Mouse (Mus musculus) activated CD4-positive, CD25-positive, alpha-beta regulatory T cell, adult 9 weeks (primary cell): ENCODE results near the gene Scarb1. TPM values are rescaled to one million over a fixed set of nuclear protein-coding genes. Genes with fewer than 3 reads are reported as not detected.

ENCODE experiments used
- polyA plus RNA-seq: library from polyadenylated mRNA; unstranded; fragments of 100-300 nt; shearing (Covaris generic); gene quantifications from one replicate; pipeline ENCODE4 v1.2.1, GENCODE M21; 2017

Scarb1 gene
- 18.9 TPM for polyA plus RNA-seq

DNA sequence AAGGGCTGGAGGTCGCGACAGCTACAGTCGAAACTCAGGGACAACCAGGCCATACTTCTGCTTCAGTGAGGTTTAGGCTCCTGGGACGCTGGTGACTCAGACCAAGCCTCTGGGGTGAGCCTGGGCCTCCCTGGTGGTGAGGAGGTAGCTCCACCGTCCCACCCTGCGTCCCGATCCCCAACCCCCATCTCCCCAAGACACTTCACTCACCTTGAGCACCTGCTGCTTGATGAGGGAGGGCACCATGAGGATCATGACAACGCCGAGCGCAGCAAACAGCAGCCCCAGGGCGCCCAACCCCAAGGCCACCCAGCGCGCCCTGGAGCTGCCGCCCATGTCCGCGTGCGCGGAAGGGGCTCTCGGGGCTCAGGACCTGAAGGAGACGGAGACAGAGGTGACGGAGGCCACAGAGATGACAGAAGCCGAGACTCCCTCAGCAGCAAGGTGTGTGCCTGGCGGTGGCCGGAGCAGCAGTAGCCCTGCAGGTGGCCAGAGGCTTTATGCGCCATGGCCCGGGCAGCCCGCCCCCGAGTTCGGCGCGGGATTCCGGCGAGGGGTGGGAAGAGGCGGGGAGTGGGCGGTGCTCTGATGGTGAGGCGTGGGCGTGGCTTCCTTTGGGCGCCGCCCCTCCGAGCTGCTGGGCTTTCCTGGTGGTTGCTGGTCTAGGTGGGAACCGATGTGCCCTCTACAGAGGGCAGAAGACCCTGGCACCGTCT, at the start of gene Scarb1:
Scarb1 (minus strand) TSS at position 548 of the 716 bp plus-strand sequence.

DNA sequence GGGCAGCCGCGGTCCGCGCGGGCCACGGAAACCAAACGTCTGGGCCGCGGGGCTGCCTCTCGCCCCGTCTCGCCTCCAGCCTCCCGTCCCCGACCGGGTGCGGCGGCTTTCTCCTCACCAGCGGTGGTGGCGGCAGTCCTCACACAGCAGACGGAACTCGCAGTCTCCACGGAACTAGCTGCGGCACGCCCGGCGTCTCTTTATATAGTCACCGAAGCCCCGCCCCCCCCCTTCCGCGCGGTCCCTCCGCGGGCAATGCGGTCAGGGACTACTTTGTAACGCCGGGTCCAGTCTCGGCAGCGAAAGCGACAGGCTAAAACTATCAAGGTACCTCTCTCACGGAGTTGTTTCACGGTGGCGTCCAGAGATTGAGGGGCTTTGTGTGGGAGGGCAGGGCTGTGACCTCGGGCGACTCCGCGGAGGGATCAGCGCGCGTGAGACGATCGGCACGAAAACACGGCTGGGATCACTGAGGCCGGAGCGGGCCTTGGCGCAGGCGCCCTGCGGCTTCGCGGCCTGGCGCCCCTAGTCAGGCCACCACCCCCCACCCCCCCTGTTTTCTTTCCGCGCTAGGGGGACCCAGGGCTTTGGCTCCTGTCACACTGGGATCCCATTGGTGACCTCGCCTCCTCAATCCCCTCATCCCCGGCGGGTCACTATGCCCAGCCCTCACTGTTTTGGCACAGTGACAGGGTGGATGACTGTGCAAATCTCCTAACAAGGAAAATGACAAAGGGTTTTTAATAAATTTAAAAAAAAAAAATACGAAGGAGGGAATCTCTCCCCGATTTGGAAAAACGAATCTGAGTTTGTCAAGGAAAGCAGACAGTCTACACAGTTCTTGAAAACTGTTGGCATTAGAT, 48.9 kb upstream of the Scarb1 start, which contains the start of gene Ubc:
Ubc (minus strand) TSS at position 624 of the 863 bp plus-strand sequence.

GRCm38 (mm10) chr5:125389131-125389578, 48.3 kb upstream of the Scarb1 start, which contains the start of gene Gm10382:
Gene Gm10382 (plus strand): TSS chr5:125389322.

Other genes with a start within 250 kb of the Scarb1 start
- 8.6 TPM for gene Ncor2, start 161.9 kb downstream of the Scarb1 start, polyA plus RNA-seq
- gene Gm10382, start 48.2 kb upstream of the Scarb1 start, polyA plus RNA-seq = 4.5 TPM
- gene Ubc, start 49.1 kb upstream of the Scarb1 start, polyA plus RNA-seq = 1,298 TPM
- gene Dhx37, start 93.0 kb upstream of the Scarb1 start, polyA plus RNA-seq = 21.3 TPM
- 6.9 TPM for gene Bri3bp, start 100.5 kb upstream of the Scarb1 start, polyA plus RNA-seq
- 53.4 TPM for gene Aacs, start 134.7 kb upstream of the Scarb1 start, polyA plus RNA-seq
- gene Tmem132b, start 190.7 kb upstream of the Scarb1 start, polyA plus RNA-seq = 0.32 TPM